Mouse (Mus musculus) midbrain, embryonic 15.5 days (tissue): ENCODE results near the gene Sec24b. TPM values are rescaled to one million over a fixed set of nuclear protein-coding genes. Genes with fewer than 3 reads are reported as not detected.

Experiments
- ATAC-seq: fragments of 200-750 bp; cut with Nextera tagmentation; replicated peaks from 2 replicates; pipeline ENCODE4 v1.8.0; 2017; ENCODE audit warnings: moderate TSS enrichment
- H3K27ac ChIP-seq: fragments of 300-500 bp; sonication (generic); 2 replicates; pipeline ENCODE4 v1.5.1; 2015; ENCODE audit warnings: mild to moderate bottlenecking, inconsistent platforms
- H3K27me3 ChIP-seq: fragments of 300-500 bp; sonication (generic); replicated peaks from 2 replicates; pipeline ENCODE4 v1.6.1; 2015; ENCODE audit warnings: inconsistent platforms
- H3K36me3 ChIP-seq: fragments of 300-500 bp; sonication (generic); replicated peaks from 2 replicates; pipeline ENCODE4 v1.6.1; 2015; ENCODE audit warnings: inconsistent platforms
- H3K4me1 ChIP-seq: fragments of 300-500 bp; sonication (generic); 2 replicates; pipeline ENCODE4 v1.6.1; 2015; ENCODE audit warnings: inconsistent platforms
- H3K4me2 ChIP-seq: fragments of 300-500 bp; sonication (generic); 2 replicates; pipeline ENCODE4 v1.6.1; 2015; ENCODE audit warnings: inconsistent platforms, mild to moderate bottlenecking, moderate library complexity
- H3K4me3 ChIP-seq: fragments of 300-500 bp; sonication (generic); 2 replicates; pipeline ENCODE4 v1.5.1; 2015; ENCODE audit warnings: mild to moderate bottlenecking, inconsistent platforms
- H3K9ac ChIP-seq: fragments of 300-500 bp; sonication (generic); 2 replicates; pipeline ENCODE4 v1.6.1; 2015; ENCODE audit warnings: mild to moderate bottlenecking, inconsistent platforms
- H3K9me3 ChIP-seq: fragments of 300-500 bp; sonication (generic); 2 replicates; pipeline ENCODE4 v1.6.1; 2016; ENCODE audit warnings: inconsistent platforms
- WGBS: fragments of 180-500 bp; shearing (Covaris S2); methylation state at CpG from one replicate; pipeline ENCODE4 v1.1.7; 2015; ENCODE audit warnings: mixed read lengths; 5-methylcytosine and 5-hydroxymethylcytosine counted together
- polyA plus RNA-seq: library from polyadenylated mRNA; unstranded; fragments of >200 nt; fragmentation: Nextera tagmentation; extraction: Ambion mirVana; gene quantifications from 2 replicates; pipeline ENCODE4 v1.2.1, GENCODE M21; 2015

The Sec24b gene
- polyA plus RNA-seq, 1 experiment from 2014 or later = 34.9 TPM

DNA sequence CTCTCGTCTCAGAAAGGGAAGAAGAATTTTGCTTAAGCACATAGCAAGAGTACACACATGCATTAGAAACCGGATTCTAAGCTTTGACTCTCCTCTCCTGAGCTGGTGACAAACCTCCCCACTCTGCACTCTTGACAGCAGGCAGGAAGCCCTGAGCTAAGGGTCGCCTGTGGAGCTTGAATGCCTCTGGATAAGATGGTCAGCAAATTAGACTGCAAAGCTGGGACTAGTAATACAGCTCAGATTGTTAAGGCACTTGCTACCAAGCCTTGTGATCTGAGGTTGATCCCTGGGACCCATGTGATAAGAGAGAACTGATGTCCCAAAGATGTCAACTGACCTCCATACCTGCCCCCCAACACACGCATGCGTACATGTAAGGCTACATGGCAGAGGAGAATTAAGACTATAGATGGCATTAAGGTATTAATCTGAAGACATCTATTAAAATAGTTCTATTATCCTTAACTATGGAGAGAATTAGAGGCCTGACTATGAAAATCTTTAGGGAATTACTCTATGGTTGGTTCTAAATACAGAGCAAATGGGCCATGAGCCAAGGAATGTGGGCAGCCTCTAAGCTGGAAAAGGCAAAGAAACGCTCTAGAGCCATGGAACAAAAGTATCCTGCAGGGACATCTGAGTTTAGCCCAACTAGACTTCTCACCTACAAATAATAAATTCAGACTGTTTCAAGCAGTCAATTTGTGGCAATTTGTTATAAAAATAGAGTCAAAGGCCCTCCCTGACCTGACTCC is 8.6 kb downstream of the Sec24b start:
- no peak overlapping the region for H3K9ac ChIP-seq
- no peak overlapping the region for H3K27ac ChIP-seq
- ATAC-seq = no peak
- H3K9me3 ChIP-seq = no peaks in the 10 kb centered on the region
- no peaks in the 10 kb centered on the region for H3K36me3 ChIP-seq
- H3K4me2 ChIP-seq = no peak overlapping the region
- H3K4me1 ChIP-seq = peaks cover 20% of the 10 kb centered on the region
- no peak overlapping the region for H3K4me3 ChIP-seq
- H3K27me3 ChIP-seq = no peaks in the 10 kb centered on the region
- WGBS = 81% methylated on average over 6 of the region's 6 CpGs

GRCm38 (mm10) chr3:130052116-130052515 is 9.2 kb downstream of the Sec24b start:
- WGBS = 91% methylated on average over 8 of the region's 8 CpGs
- Histone ChIP-seq H3K9ac (no peak overlapping the region), H3K27me3 (no peaks in the 10 kb centered on the region), H3K36me3 (no peaks in the 10 kb centered on the region), H3K27ac (no peak overlapping the region), H3K9me3 (no peaks in the 10 kb centered on the region), H3K4me1 (peaks cover 14% of the 10 kb centered on the region), H3K4me2 (no peak overlapping the region), H3K4me3 (no peak overlapping the region)
- no peak for ATAC-seq

DNA sequence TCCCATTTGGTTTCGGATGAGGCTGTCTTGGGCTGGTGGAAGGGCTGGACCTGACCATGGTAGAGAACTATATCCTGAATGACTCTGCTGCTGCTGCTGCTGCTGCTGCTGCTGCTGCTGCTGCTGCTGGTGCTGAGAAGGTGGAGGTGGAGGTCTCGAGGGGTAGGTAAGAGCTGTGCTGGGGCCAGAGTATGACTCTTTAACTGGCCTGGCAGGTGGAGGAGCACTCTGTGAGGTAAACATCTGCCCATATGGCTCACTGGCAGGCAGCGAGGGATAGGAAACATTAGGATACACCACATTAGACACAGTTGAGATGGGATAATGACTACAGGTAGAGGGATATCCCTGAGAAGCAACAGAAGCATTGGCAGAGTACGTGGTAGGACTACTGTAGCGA is 20.6 kb downstream of the Sec24b start:
- Histone ChIP-seq H3K4me1 (no peaks in the 10 kb centered on the region), H3K9me3 (peaks cover 3% of the 10 kb centered on the region; the same call in 1 of the 2 replicates), H3K27ac (no peak overlapping the region), H3K4me2 (no peak overlapping the region), H3K4me3 (no peak overlapping the region), H3K9ac (no peak overlapping the region), H3K36me3 (peaks cover 19% of the 10 kb centered on the region), H3K27me3 (no peaks in the 10 kb centered on the region)
- ATAC-seq = no peak
- 95% methylated on average over 5 of the region's 5 CpGs for WGBS

DNA sequence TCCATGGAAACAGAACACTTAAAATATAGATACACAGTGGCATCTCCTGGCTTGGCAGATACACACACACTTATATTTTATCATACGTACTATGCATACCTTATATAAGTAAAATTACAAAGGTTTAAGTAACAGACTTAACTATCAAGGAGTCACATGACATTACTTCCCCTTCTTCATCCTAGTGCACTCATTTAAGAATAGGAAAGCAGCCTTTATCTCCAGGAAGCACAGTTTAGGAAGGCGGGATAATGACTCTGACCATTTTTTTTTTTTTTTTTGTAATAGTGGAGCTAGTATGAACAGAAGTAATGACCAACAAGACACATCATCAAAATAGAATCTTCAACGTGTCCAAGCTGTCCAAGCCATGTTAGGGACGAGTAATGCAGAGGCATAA is 21.3 kb downstream of the Sec24b start:
- Histone ChIP-seq H3K9ac (no peak overlapping the region), H3K4me2 (no peak overlapping the region), H3K27ac (no peak overlapping the region), H3K4me3 (no peak overlapping the region), H3K36me3 (peaks cover 25% of the 10 kb centered on the region), H3K9me3 (peaks cover 3% of the 10 kb centered on the region; the same call in 1 of the 2 replicates), H3K4me1 (no peaks in the 10 kb centered on the region), H3K27me3 (no peaks in the 10 kb centered on the region)
- no peak for ATAC-seq
- WGBS = 94% methylated on average over 4 of the region's 4 CpGs

GRCm38 (mm10) chr3:130028741-130029140 is 32.6 kb downstream of the Sec24b start:
- no peak overlapping the region for H3K4me2 ChIP-seq
- 94% methylated on average over 5 of the region's 5 CpGs for WGBS
- H3K4me3 ChIP-seq = no peak overlapping the region
- no peak for ATAC-seq
- H3K9ac ChIP-seq = no peak overlapping the region
- H3K27me3 ChIP-seq = no peaks in the 10 kb centered on the region
- H3K27ac ChIP-seq = no peak overlapping the region
- no peaks in the 10 kb centered on the region for H3K4me1 ChIP-seq
- peaks cover 8% of the 10 kb centered on the region for H3K36me3 ChIP-seq
- no peaks in the 10 kb centered on the region for H3K9me3 ChIP-seq

GRCm38 (mm10) chr3:130026181-130026580 is 35.2 kb downstream of the Sec24b start:
- Histone ChIP-seq H3K9me3 (no peaks in the 10 kb centered on the region), H3K4me3 (no peak overlapping the region), H3K27me3 (no peaks in the 10 kb centered on the region), H3K27ac (no peak overlapping the region), H3K36me3 (peaks cover 6% of the 10 kb centered on the region), H3K9ac (no peak overlapping the region), H3K4me2 (no peak overlapping the region), H3K4me1 (no peaks in the 10 kb centered on the region)
- WGBS = 81% methylated on average over 10 of the region's 10 CpGs
- no peak for ATAC-seq

- Histone ChIP-seq H3K36me3 (peaks cover 6% of the 10 kb centered on the region), H3K4me2 (no peak overlapping the region), H3K27me3 (no peaks in the 10 kb centered on the region), H3K4me3 (no peak overlapping the region), H3K9ac (no peak overlapping the region), H3K9me3 (no peaks in the 10 kb centered on the region), H3K27ac (no peak overlapping the region), H3K4me1 (no peaks in the 10 kb centered on the region)
- WGBS = 93% methylated on average over 8 of the region's 8 CpGs
- ATAC-seq = no peak
Observed at GRCm38 (mm10) chr3:130025556-130025955, 35.8 kb downstream of the Sec24b start.

DNA sequence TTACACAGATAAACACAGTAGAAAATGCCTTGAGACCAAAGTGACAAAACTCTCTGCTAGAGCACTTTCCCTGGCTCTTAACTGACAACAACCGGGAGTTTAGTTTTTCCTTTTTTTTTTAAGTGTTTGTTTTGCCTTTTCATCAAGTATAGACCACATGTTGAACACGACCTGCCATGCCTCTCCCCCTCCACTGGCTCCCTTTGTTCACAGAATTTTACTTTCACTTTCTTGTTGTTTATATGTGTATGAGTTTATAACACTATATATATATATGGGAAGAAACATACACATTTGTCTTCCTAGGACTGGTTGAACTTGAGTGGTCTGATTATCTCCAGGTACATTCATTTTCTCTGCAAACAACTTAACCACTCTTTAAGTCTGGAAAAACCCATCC is 48.4 kb downstream of the Sec24b start:
- no peak for ATAC-seq
- H3K4me2 ChIP-seq = no peak overlapping the region
- no peak overlapping the region for H3K4me3 ChIP-seq
- no peaks in the 10 kb centered on the region for H3K27me3 ChIP-seq
- 72% methylated on average over 2 of the region's 2 CpGs for WGBS
- H3K9me3 ChIP-seq = no peaks in the 10 kb centered on the region
- no peaks in the 10 kb centered on the region for H3K4me1 ChIP-seq
- H3K36me3 ChIP-seq = peaks cover 10% of the 10 kb centered on the region; the same call in 1 of the 2 replicates
- H3K9ac ChIP-seq = no peak overlapping the region
- H3K27ac ChIP-seq = no peak overlapping the region

GRCm38 (mm10) chr3:130011236-130011635 is 50.1 kb downstream of the Sec24b start:
- H3K36me3 ChIP-seq = peaks cover 13% of the 10 kb centered on the region; the same call in 1 of the 2 replicates
- no peaks in the 10 kb centered on the region for H3K27me3 ChIP-seq
- no peaks in the 10 kb centered on the region for H3K4me1 ChIP-seq
- no peaks in the 10 kb centered on the region for H3K9me3 ChIP-seq
- H3K9ac ChIP-seq = no peak overlapping the region
- H3K27ac ChIP-seq = no peak overlapping the region
- 77% methylated on average over 1 of the region's 1 CpGs for WGBS
- H3K4me3 ChIP-seq = no peak overlapping the region
- ATAC-seq = no peak
- no peak overlapping the region for H3K4me2 ChIP-seq

- H3K36me3 ChIP-seq = peaks cover 32% of the 10 kb centered on the region
Observed at GRCm38 (mm10) chr3:130006141-130006540, 55.2 kb downstream of the Sec24b start.

DNA sequence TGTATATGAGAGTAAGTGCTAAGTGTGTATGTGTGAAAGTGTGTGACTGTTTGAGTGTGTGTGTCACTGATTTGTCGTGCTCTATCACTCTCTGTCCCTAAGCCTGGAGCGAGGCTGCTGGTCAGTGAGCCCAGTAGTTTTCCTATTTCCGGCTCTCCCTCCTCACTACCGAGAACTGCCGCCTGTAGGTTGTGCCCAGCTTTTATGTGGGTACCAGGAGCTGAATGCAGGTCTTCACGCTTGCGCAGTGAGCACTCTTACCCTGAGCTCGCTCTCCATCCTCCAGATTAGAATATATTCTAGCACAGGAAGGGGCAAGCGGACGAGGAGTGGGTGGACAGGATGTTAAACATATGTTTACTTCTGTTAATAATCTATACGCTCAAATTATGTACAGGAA is 60.4 kb downstream of the Sec24b start:
- H3K9ac ChIP-seq = no peak overlapping the region
- H3K36me3 ChIP-seq = peaks cover 51% of the 10 kb centered on the region
- no peaks in the 10 kb centered on the region for H3K4me1 ChIP-seq
- H3K4me2 ChIP-seq = no peak overlapping the region
- WGBS = 96% methylated on average over 11 of the region's 11 CpGs
- H3K27me3 ChIP-seq = no peaks in the 10 kb centered on the region
- no peak overlapping the region for H3K27ac ChIP-seq
- no peaks in the 10 kb centered on the region for H3K9me3 ChIP-seq
- H3K4me3 ChIP-seq = no peak overlapping the region
- no peak for ATAC-seq

More at GRCm38 (mm10) chr3:130006141-130006540, 55.2 kb downstream of the Sec24b start:
- Histone ChIP-seq H3K9ac (no peak overlapping the region), H3K27me3 (no peaks in the 10 kb centered on the region), H3K4me2 (no peak overlapping the region), H3K27ac (no peak overlapping the region), H3K4me1 (no peaks in the 10 kb centered on the region), H3K9me3 (no peaks in the 10 kb centered on the region), H3K4me3 (no peak overlapping the region)
- ATAC-seq = no peak
- WGBS = 91% methylated on average over 7 of the region's 7 CpGs

- Histone ChIP-seq H3K9ac (no peak overlapping the region), H3K9me3 (no peaks in the 10 kb centered on the region), H3K27ac (no peak overlapping the region), H3K27me3 (no peaks in the 10 kb centered on the region), H3K4me1 (no peaks in the 10 kb centered on the region), H3K4me3 (no peak overlapping the region), H3K36me3 (peaks cover 66% of the 10 kb centered on the region), H3K4me2 (no peak overlapping the region)
- no peak for ATAC-seq
- WGBS = 92% methylated on average over 6 of the region's 6 CpGs
Observed at GRCm38 (mm10) chr3:129998526-129998925, 62.8 kb downstream of the Sec24b start.

- H3K4me1 ChIP-seq = no peaks in the 10 kb centered on the region
- no peak overlapping the region for H3K4me3 ChIP-seq
- no peaks in the 10 kb centered on the region for H3K9me3 ChIP-seq
- H3K27ac ChIP-seq = no peak overlapping the region
- H3K36me3 ChIP-seq = peaks cover 67% of the 10 kb centered on the region
- no peak overlapping the region for H3K9ac ChIP-seq
- no peak overlapping the region for H3K4me2 ChIP-seq
- no peak for ATAC-seq
- no peaks in the 10 kb centered on the region for H3K27me3 ChIP-seq
- 89% methylated on average over 7 of the region's 7 CpGs for WGBS
Observed at GRCm38 (mm10) chr3:129998001-129998400, 63.4 kb downstream of the Sec24b start.
